Comparison of ENCODE assay signal across 13 mouse cellular contexts in the genomic region with DNA sequence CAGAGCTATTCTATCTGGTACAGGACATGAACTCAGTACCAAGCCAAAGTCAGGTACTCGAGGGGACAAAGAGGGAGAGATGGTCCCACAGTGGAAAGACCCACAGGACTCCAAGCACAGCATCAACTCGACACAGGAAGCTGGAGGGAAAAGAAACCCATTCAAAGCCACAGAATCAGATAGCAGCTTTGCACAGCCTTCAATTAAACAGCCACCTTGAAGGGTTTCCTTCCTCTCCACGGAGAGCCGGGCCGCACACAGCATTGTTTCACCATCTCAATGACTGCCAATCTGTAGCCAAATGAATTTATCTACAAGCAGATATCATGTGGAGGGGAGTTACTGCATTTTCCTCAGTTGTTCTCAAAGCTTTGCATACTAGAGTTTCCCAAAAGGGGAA. TPM values are rescaled to one million over a fixed set of nuclear protein-coding genes. Genes with fewer than 3 reads are reported as not detected.
DNase-seq lines count a peak whose midpoint lies in the region; ATAC-seq and TF ChIP-seq lines count a peak whose summit lies in the region.
"Had no signal": no experiment of that assay in that cellular context is flagged by ENCODE, and none has a peak within 500 bp of the region (broad histone marks: within the 10 kb centered on the region; RNA-seq: fewer than 3 reads in every experiment).

No protein-coding gene starts in this region.

- no peak overlapping the region for H3K9ac ChIP-seq in lung, embryonic 15.5 days
- H3K9ac ChIP-seq in heart, postnatal 0 days (replicated peaks; ENCODE audit: low read depth, low read length): no peak overlapping the region
- H3K9ac ChIP-seq: embryonic facial prominence, embryonic 12.5 days had no signal

- H3K27ac ChIP-seq in lung, embryonic 15.5 days: peak overlapping the region; percentile 44
- peak overlapping the region; percentile 71 for H3K27ac ChIP-seq in heart, postnatal 0 days (ENCODE audit: low read depth)
- H3K27ac ChIP-seq: embryonic facial prominence, embryonic 12.5 days; kidney, postnatal 0 days had no signal

- no peaks in the 10 kb centered on the region for H3K9me3 ChIP-seq in lung, embryonic 15.5 days
- no peaks in the 10 kb centered on the region for H3K9me3 ChIP-seq in heart, postnatal 0 days (replicated peaks; ENCODE audit: control insufficient read depth, low read length)
- H3K9me3 ChIP-seq: embryonic facial prominence, embryonic 12.5 days had no signal

- H3K4me1 ChIP-seq in lung, embryonic 15.5 days: peaks cover 27% of the 10 kb centered on the region
- H3K4me1 ChIP-seq in heart, postnatal 0 days (ENCODE audit: control insufficient read depth, insufficient read depth): peaks cover 13% of the 10 kb centered on the region; the same call in 1 of the 2 replicates

- peak; percentile 95 for DNase-seq in heart, adult 11 months
- no peak for DNase-seq in heart, postnatal 14 days
- DNase-seq in lung, postnatal 25 days (ENCODE audit: low spot score): no peak
- peak; percentile 39 for DNase-seq in CD4-positive helper T cell, adult 2 months (ENCODE audit: low read depth, low spot score)
- DNase-seq in heart, postnatal 0 days (ENCODE audit: low spot score): no peak
- DNase-seq in urinary bladder, postnatal 14 days (ENCODE audit: low spot score): no peak
- DNase-seq in cerebellum, postnatal 10 days: no peak
- DNase-seq: adrenal gland, adult 8-10 months; B cell, adult 2 months; cerebellum, postnatal 25 days had no signal

- no peaks in the 10 kb centered on the region for H3K27me3 ChIP-seq in lung, embryonic 15.5 days
- no peaks in the 10 kb centered on the region for H3K27me3 ChIP-seq in heart, postnatal 0 days (ENCODE audit: control insufficient read depth, insufficient read depth, low read length)
- H3K27me3 ChIP-seq: embryonic facial prominence, embryonic 12.5 days had no signal

- ATAC-seq in lung, embryonic 15.5 days (ENCODE audit: borderline replicate concordance, extremely low read depth, low FRiP score, low TSS enrichment): no peak
- no peak; the same call in 1 of the 2 replicates for ATAC-seq in heart, postnatal 0 days (ENCODE audit: insufficient read depth, low read depth)

- TF ChIP-seq CTCF in heart, postnatal 0 days (IDR thresholded peaks at IDR 0.05; ENCODE audit: low read depth): no peak

- 45% methylated on average over 5 of the region's 5 CpGs for WGBS in lung, embryonic 15.5 days
- 36% methylated on average over 5 of the region's 5 CpGs for WGBS in heart, postnatal 0 days

- intact Hi-C loops in heart, postnatal 14 days (cut with DNase I): no loop called here

- no peak overlapping the region for H3K4me2 ChIP-seq in lung, embryonic 15.5 days
- 0 out of 2 replicates have a peak overlapping the region, but pooled peaks have one; percentile 10 for H3K4me2 ChIP-seq in heart, postnatal 0 days (ENCODE audit: low read depth, low read length)
- H3K4me2 ChIP-seq: embryonic facial prominence, embryonic 12.5 days had no signal

- H3K36me3 ChIP-seq in lung, embryonic 15.5 days: no peaks in the 10 kb centered on the region
- H3K36me3 ChIP-seq in heart, postnatal 0 days (replicated peaks; ENCODE audit: control insufficient read depth, insufficient read depth, low read length): no peaks in the 10 kb centered on the region
- H3K36me3 ChIP-seq: embryonic facial prominence, embryonic 12.5 days had no signal

- no peak overlapping the region for H3K4me3 ChIP-seq in lung, embryonic 15.5 days
- H3K4me3 ChIP-seq in heart, postnatal 0 days (ENCODE audit: low read depth, low read length): no peak overlapping the region
- H3K4me3 ChIP-seq: embryonic facial prominence, embryonic 12.5 days had no signal

- no peak for TF ChIP-seq EP300 in heart, postnatal 0 days (IDR thresholded peaks at IDR 0.05; ENCODE audit: low read depth)

RNA-seq across cellular contexts. Expression of gene Apbb2, which starts 50.6 kb away (rescaled TPM):
- total RNA-seq in heart, postnatal 14 days (2021): 10 to 100 TPM; 48.0 to 55.1 TPM
- polyA plus RNA-seq in lung, embryonic 15.5 days (2015; fragmentation: Nextera tagmentation; extraction: Ambion mirVana): 44.0 and 49.8 TPM in 2 replicates
- 31.1 and 41.0 TPM in 2 replicates for total RNA-seq in heart, postnatal 0 days (2014; rRNA removed; ENCODE audit: low replicate concordance)
- 31.8 and 31.9 TPM in 2 replicates for polyA plus RNA-seq in heart, postnatal 0 days (2015; fragmentation: Nextera tagmentation; extraction: Ambion mirVana)

Comparison
In these comparisons a context has a peak if more than half of its experiments do, and no peak if none do; other contexts are left out.
1. DNase-seq: peak in heart, adult 11 months (single experiment) and CD4-positive helper T cell, adult 2 months (single experiment); none in heart, postnatal 14 days (0 of 2), lung, postnatal 25 days (single experiment), heart, postnatal 0 days (single experiment), urinary bladder, postnatal 14 days (single experiment) and cerebellum, postnatal 10 days (0 of 2).